Mouse (Mus musculus) midbrain, embryonic 15.5 days (tissue): ENCODE results near the gene Cdk18. TPM values are rescaled to one million over a fixed set of nuclear protein-coding genes. Genes with fewer than 3 reads are reported as not detected.
"Not testable (repeated sequence)": the region's sequence is repeated elsewhere in the genome, so short reads cannot be mapped to it uniquely, and the experiment has no call there.

ENCODE experiments used
- ATAC-seq: fragments of 200-750 bp; cut with Nextera tagmentation; replicated peaks from 2 replicates; pipeline ENCODE4 v1.8.0; 2017; ENCODE audit warnings: moderate TSS enrichment
- H3K27ac ChIP-seq: fragments of 300-500 bp; sonication (generic); 2 replicates; pipeline ENCODE4 v1.5.1; 2015; ENCODE audit warnings: mild to moderate bottlenecking, inconsistent platforms
- H3K27me3 ChIP-seq: fragments of 300-500 bp; sonication (generic); replicated peaks from 2 replicates; pipeline ENCODE4 v1.6.1; 2015; ENCODE audit warnings: inconsistent platforms
- H3K36me3 ChIP-seq: fragments of 300-500 bp; sonication (generic); replicated peaks from 2 replicates; pipeline ENCODE4 v1.6.1; 2015; ENCODE audit warnings: inconsistent platforms
- H3K4me1 ChIP-seq: fragments of 300-500 bp; sonication (generic); 2 replicates; pipeline ENCODE4 v1.6.1; 2015; ENCODE audit warnings: inconsistent platforms
- H3K4me2 ChIP-seq: fragments of 300-500 bp; sonication (generic); 2 replicates; pipeline ENCODE4 v1.6.1; 2015; ENCODE audit warnings: inconsistent platforms, mild to moderate bottlenecking, moderate library complexity
- H3K4me3 ChIP-seq: fragments of 300-500 bp; sonication (generic); 2 replicates; pipeline ENCODE4 v1.5.1; 2015; ENCODE audit warnings: mild to moderate bottlenecking, inconsistent platforms
- H3K9ac ChIP-seq: fragments of 300-500 bp; sonication (generic); 2 replicates; pipeline ENCODE4 v1.6.1; 2015; ENCODE audit warnings: mild to moderate bottlenecking, inconsistent platforms
- H3K9me3 ChIP-seq: fragments of 300-500 bp; sonication (generic); 2 replicates; pipeline ENCODE4 v1.6.1; 2016; ENCODE audit warnings: inconsistent platforms
- WGBS: fragments of 180-500 bp; shearing (Covaris S2); methylation state at CpG from one replicate; pipeline ENCODE4 v1.1.7; 2015; ENCODE audit warnings: mixed read lengths; 5-methylcytosine and 5-hydroxymethylcytosine counted together
- polyA plus RNA-seq: library from polyadenylated mRNA; unstranded; fragments of >200 nt; fragmentation: Nextera tagmentation; extraction: Ambion mirVana; gene quantifications from 2 replicates; pipeline ENCODE4 v1.2.1, GENCODE M21; 2015

Gene Cdk18
- 1.1 and 1.5 TPM in 2 replicates for polyA plus RNA-seq

DNA sequence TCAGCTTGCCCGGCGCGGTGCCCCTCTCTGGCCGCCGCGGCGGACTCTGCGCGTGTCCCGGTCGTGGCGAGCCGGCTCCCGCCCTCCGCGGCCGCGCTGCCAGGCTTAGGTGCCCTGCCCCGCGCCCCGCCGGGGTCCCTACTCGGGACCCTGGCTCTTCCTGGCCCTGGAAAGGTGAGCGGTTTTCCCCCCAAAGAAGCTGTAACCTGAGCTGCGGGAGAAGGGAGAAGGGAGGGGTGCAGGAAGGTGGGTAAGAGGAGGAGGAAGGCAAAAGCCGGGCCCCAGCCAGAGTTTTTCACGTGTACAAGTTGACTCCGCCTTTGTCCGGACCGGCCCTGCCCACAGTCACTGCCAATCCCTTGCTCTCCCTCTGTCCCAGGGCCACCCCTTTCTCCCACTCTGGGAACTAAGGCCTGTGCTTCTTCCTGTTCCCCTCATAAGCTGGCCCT lies at the start of gene Cdk18:
TSS of gene Cdk18 (minus strand) at position 269 of the 449 bp plus-strand sequence.
- under 1% methylated on average over 30 of the region's 30 CpGs for WGBS

DNA sequence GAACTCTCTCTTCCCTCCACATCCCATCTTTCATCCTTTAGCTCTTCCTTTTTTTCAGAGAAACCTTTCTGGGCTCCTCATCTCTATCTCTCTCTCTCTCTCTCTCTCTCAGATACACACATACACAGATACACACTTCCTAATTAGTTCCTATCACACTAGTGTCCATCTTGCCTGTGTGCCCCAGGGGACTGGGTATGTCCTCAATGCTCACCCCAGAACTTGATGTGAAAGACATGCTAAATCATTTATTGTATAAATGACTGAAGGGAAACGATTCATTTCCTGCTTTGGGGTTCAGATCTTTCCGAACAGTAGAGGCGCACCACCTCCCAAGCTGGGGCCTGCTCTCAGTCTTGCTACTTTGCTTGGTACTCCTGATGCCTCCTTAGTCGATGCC lies 49.7 kb upstream of the Cdk18 start:
- Histone ChIP-seq H3K4me1 (peaks cover 36% of the 10 kb centered on the region), H3K9me3 (no peaks in the 10 kb centered on the region), H3K36me3 (no peaks in the 10 kb centered on the region), H3K9ac (no peak overlapping the region; the same call in 1 of the 2 replicates), H3K27me3 (no peaks in the 10 kb centered on the region), H3K27ac (peak overlapping the region; percentile 99), H3K4me3 (no peak overlapping the region), H3K4me2 (peak overlapping the region; percentile 81)
- no peak for ATAC-seq
- 34% methylated on average over 4 of the region's 4 CpGs for WGBS

More for the DNA sequence above, at the start of gene Cdk18:
- Histone ChIP-seq H3K27ac (no peak within 1 kb of the TSS), H3K9me3 (no peaks in the 10 kb centered on the region), H3K4me1 (peaks cover 29% of the 10 kb centered on the region), H3K4me2 (peak within 1 kb of the TSS; percentile 93), H3K4me3 (peak within 1 kb of the TSS; percentile 46), H3K36me3 (no peaks in the 10 kb centered on the region), H3K27me3 (0 out of 2 replicates have a peak, but pooled peaks cover 6% of the 10 kb centered on the region), H3K9ac (peak within 1 kb of the TSS; percentile 59)
- 0 out of 2 replicates have a peak, but pooled peaks have one; percentile 13 for ATAC-seq

DNA sequence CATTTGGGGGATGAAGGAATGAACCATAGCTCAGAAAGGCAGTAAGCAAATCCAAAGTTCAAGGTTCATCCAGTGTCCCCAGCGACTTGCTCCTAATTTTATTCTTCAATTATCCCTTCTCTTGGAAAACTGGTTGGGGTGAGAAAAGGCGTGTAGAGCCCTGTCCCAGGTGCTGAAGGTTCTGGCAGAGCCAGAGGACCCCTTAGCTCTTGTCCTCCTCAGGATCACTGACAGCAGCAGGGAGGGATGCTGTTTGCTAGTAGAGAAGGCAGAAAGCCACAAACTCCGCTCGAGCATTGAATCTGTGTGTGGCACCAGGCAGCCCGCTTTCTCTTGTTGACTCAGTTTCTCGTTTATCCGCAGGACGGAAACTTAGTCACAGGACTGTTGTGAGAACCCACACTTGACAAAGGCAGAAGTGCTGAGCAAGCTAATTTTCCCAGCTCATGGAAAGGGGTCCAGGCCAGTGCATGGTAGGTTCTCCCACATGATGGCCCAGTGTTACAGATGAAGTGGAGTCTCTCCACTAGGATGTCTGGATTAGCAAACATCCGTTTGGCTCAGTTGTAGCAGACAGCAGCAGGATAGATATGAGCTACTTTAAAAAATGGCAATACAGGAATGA lies 49.1 kb upstream of the Cdk18 start:
- H3K9me3 ChIP-seq, result no peaks in the 10 kb centered on the region
- no peak overlapping the region for H3K27ac ChIP-seq
- no peak overlapping the region for H3K4me2 ChIP-seq
- 55% methylated on average over 9 of the region's 9 CpGs for WGBS
- H3K9ac ChIP-seq, result no peak overlapping the region
- ATAC-seq, result no peak
- no peaks in the 10 kb centered on the region for H3K27me3 ChIP-seq
- H3K4me3 ChIP-seq, result no peak overlapping the region
- peaks cover 29% of the 10 kb centered on the region for H3K4me1 ChIP-seq
- no peaks in the 10 kb centered on the region for H3K36me3 ChIP-seq

DNA sequence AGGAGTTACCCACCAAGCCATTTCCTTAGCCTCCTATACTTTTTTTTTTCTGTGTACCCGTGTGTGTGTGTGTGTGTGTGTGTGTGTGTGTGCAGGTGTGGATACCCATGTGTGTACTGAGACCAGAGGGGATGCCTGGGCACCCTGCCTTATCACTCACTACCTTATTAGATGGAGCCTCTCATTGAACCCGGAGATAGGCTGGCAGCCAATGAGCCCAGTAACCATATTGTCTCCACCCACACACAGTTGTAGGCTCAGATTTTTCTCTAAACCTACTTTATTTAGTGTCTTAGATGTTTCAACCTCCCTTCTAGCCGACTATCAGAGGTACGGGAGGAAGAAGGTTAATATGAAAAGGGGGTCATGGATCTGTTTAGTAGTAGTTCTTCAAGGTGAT lies 46.8 kb upstream of the Cdk18 start:
- peaks cover 13% of the 10 kb centered on the region for H3K4me1 ChIP-seq
- no peak overlapping the region for H3K4me2 ChIP-seq
- no peaks in the 10 kb centered on the region for H3K36me3 ChIP-seq
- WGBS, result 83% methylated on average over 4 of the region's 4 CpGs
- H3K27me3 ChIP-seq, result no peaks in the 10 kb centered on the region
- H3K9me3 ChIP-seq, result no peaks in the 10 kb centered on the region
- no peak for ATAC-seq
- H3K27ac ChIP-seq, result no peak overlapping the region
- no peak overlapping the region for H3K9ac ChIP-seq
- no peak overlapping the region for H3K4me3 ChIP-seq

DNA sequence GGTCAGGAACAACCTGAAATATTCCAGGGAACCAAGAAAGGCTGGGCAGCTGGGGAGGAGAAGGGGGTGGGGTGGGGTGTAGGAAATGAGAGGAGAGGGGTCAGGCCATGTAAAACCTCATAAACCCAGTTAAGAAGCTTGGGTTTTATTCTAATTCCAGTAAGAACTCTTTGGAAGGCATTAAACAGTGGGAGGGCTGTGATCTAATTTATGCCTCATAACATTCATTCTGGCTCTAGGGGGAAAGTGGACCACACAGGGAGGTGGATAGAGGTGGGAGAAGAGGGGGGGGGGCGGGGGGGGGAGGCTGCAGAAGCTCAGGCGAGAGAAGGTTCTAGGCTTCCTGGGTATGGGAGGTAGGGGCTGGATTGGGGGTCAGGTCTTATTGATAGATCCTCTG lies 32.1 kb upstream of the Cdk18 start:
- WGBS, result 0% methylated on average over 1 of the region's 2 CpGs
- Histone ChIP-seq H3K27ac (no peak overlapping the region), H3K27me3 (no peaks in the 10 kb centered on the region), H3K4me2 (no peak overlapping the region), H3K9me3 (no peaks in the 10 kb centered on the region), H3K4me3 (no peak overlapping the region), H3K4me1 (peaks cover 25% of the 10 kb centered on the region), H3K36me3 (no peaks in the 10 kb centered on the region), H3K9ac (no peak overlapping the region)
- ATAC-seq, result no peak

DNA sequence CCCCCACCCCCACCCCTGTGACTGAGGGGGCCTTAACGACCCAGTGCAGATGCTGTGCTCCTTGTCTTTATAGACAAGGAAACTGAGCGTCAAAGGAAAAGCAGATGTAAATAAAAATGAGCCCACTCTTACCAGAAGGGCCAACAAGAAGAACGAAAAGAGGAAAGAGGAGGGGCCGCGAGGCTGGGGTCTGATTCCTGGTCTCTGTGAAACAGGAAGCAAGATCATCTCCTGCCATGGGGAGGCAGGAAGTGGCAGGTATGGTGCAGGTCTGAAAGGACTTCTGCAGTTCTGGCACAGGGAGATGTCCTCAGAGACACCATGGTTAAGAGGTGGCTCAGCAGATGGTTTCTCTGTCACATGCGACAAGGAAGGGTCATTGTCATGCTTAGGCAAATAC lies 31.2 kb upstream of the Cdk18 start:
- Histone ChIP-seq H3K4me1 (peaks cover 25% of the 10 kb centered on the region), H3K4me2 (no peak overlapping the region), H3K27me3 (no peaks in the 10 kb centered on the region), H3K36me3 (no peaks in the 10 kb centered on the region), H3K27ac (no peak overlapping the region), H3K4me3 (no peak overlapping the region), H3K9me3 (no peaks in the 10 kb centered on the region; the same call in 1 of the 2 replicates), H3K9ac (no peak overlapping the region)
- no peak for ATAC-seq
- 59% methylated on average over 6 of the region's 6 CpGs for WGBS

DNA sequence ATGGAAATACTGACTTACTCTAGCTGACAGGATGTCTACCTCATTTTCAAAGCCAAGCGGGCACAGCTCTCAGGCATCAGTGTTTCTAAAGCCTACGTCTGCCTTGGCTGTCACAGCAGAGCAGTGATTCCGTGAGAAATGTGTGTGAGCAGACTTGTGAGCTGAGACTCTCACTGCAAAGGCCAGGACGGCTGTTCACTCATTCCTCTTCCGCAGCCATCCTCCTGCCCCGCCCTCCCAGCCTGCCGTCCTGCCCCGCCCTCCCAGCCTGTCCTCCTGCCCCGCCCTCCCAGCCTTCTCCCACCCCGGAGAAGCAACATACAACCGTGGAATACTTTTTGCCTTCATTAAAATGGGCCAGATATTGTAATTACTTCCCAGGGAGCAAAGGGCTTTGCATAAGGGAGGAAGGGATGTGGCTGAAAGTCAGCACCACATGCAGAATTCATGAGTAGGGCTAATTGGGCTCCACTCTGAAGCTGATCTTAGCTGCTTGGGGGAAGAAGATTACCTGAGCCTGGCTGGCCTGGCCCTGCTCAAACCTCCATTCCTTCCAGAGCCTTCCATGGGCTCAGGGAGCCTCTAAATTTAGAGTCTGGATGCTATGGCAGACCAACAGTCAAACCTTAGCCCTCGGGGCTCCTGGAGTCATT lies 28.8 kb upstream of the Cdk18 start:
- Histone ChIP-seq H3K4me3 (peak overlapping the region; percentile 18), H3K4me1 (peaks cover 37% of the 10 kb centered on the region), H3K9me3 (no peaks in the 10 kb centered on the region; the same call in 1 of the 2 replicates), H3K4me2 (peak overlapping the region; percentile 43), H3K36me3 (no peaks in the 10 kb centered on the region), H3K27ac (peak overlapping the region; percentile 79), H3K9ac (0 out of 2 replicates have a peak overlapping the region, but pooled peaks have one; percentile 38), H3K27me3 (no peaks in the 10 kb centered on the region)
- WGBS, result 10% methylated on average over 12 of the region's 12 CpGs
- ATAC-seq, result peak; percentile 71

DNA sequence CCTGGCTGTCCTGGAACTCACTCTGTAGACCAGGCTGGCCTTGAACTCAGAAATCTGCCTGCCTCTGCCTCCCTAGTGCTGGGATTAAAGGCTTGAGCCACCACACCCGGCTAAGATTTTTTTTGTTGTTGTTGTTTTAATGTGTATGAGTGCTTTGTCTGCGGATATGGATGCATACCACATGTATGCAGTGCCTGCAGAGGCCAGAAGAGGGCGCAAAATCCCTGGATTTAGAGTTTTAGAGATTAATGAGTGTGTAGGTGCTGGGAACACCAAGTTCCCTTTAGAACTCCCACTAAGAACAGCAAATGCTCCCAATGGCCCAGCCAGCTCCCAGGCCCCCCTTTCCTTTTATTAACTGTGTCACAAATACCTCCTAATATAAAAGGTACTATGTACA lies 26.4 kb upstream of the Cdk18 start:
- no peak for ATAC-seq
- Histone ChIP-seq H3K4me1 (peaks cover 30% of the 10 kb centered on the region), H3K4me3 (no peak overlapping the region), H3K27me3 (no peaks in the 10 kb centered on the region), H3K9ac (no peak overlapping the region), H3K4me2 (no peak overlapping the region), H3K36me3 (no peaks in the 10 kb centered on the region), H3K27ac (no peak overlapping the region), H3K9me3 (no peaks in the 10 kb centered on the region; the same call in 1 of the 2 replicates)
- WGBS, result 57% methylated on average over 3 of the region's 3 CpGs

DNA sequence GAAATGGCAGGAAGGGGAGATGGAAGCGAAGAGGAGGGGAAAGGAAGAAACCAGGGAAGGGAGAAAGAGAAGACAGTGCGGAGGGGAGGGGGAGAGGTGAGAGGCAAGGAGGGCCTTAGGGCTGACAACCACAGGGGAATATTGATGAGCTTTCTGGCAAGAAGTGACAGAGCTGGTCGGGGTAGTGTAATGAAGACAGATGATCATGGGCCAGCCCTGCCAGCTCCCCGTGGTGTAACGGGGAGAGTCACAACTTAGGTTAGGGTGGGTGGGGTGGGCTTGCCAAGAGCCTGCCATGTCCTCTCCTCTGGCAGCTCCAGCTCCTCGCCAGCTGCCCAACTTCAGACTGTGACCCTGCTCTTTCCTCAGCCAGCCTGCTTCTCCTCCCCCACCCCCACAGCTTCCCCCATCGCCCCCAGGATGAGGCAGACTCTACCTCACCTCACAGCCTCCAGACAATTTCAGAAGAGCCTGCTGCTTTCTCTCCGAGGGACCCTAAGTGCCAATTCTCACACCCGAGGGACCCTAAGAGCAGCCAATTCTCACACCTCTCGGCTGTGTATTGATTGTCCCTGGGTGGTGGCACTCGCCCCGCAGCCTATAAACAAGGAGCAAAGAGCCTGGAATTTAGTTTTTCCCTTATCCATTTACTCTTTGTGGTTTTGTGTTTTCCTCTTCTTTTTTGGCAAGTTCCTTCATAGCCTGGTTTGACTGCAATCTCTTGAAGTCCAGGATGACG lies 25.5 kb upstream of the Cdk18 start:
- Histone ChIP-seq H3K27me3 (no peaks in the 10 kb centered on the region), H3K4me2 (no peak overlapping the region), H3K9me3 (no peaks in the 10 kb centered on the region; the same call in 1 of the 2 replicates), H3K4me1 (peaks cover 38% of the 10 kb centered on the region), H3K4me3 (no peak overlapping the region), H3K36me3 (no peaks in the 10 kb centered on the region), H3K9ac (no peak overlapping the region), H3K27ac (no peak overlapping the region)
- WGBS, result 39% methylated on average over 13 of the region's 13 CpGs
- peak; percentile 37; the same call in 1 of the 2 replicates for ATAC-seq

DNA sequence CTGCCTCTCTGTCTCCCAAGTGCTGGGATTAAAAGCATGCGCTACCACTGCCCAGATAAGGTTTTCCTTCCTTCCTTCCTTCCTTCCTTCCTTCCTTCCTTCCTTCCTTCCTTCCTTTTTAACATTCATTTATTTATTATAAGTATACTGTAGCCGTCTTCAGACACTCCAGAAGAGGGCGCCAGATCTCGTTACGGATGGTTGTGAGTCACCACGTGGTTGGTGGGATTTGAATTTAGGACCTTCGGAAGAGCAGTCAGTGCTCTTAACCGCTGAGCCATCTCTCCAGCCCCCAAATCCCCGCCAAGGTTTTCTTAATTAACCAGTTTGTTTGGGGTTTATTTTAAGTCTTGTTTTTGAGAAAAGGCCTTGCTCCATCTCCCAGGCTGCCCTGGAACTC lies 23.1 kb upstream of the Cdk18 start:
- H3K36me3 ChIP-seq, H3K27me3 ChIP-seq, H3K4me3 ChIP-seq, ATAC-seq, H3K27ac ChIP-seq, H3K9ac ChIP-seq, H3K4me2 ChIP-seq, H3K9me3 ChIP-seq: not testable (repeated sequence)
- WGBS, result 53% methylated on average over 9 of the region's 9 CpGs
- peaks cover 43% of the 10 kb centered on the region for H3K4me1 ChIP-seq

DNA sequence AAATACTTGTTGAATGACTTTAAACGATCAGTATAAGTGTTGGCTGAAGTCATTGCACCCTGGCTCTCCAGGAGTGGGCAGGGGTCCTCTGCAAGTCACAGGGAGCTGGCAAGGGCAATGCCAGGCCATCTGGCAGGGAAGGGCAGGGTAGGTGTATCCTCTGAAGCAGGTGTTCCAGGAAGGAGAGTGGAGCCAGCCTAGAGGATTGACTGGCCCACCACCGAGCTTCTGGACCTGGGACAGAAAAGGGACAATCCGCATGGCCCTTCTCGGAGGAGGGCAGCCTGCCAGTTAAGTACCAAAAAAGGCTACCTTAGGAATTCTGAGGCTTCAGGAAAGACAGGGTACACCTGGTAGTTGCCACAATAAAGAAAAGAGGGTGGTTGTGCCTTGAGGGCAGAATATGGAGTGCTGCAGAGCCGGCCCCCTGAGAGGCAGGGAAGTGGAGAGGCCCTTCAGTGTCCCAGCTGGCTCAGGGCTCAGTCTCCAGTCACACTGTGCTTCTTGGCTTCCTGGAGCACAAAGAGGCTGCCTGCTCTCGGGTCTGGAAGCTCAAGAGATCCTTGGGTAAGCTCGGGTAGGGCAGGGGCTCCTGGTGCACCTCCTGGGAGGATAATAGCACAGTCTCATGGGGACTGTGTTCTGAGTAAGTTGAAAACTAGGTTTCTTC lies 21.9 kb upstream of the Cdk18 start:
- no peaks in the 10 kb centered on the region; the same call in 1 of the 2 replicates for H3K9me3 ChIP-seq
- peaks cover 44% of the 10 kb centered on the region for H3K4me1 ChIP-seq
- no peaks in the 10 kb centered on the region for H3K36me3 ChIP-seq
- H3K4me2 ChIP-seq, result no peak overlapping the region
- ATAC-seq, result no peak
- no peak overlapping the region for H3K4me3 ChIP-seq
- no peak overlapping the region for H3K9ac ChIP-seq
- no peaks in the 10 kb centered on the region for H3K27me3 ChIP-seq
- H3K27ac ChIP-seq, result no peak overlapping the region
- 56% methylated on average over 7 of the region's 7 CpGs for WGBS

DNA sequence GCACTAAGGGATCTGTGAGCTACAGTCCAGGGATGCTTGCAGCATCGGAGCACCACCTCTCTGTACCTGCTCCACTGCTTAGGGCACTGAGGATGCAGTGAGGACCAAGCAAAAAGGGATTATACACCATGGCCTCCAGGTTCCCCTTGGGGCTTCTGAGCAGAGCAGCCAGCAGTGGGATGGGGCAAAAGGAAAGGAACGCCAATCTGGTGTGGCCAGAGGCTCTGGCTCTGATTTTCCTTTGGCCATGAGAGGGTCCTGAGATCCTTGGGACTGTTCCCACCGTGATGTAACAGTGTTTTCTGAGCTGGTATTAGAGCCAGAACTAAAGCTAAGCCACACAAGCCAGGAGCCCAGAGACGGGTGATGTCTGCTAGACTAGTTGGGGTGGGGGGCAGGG lies 20.2 kb upstream of the Cdk18 start:
- 49% methylated on average over 4 of the region's 4 CpGs for WGBS
- no peak overlapping the region for H3K4me2 ChIP-seq
- no peaks in the 10 kb centered on the region for H3K27me3 ChIP-seq
- ATAC-seq, result no peak
- no peak overlapping the region for H3K4me3 ChIP-seq
- H3K9ac ChIP-seq, result no peak overlapping the region
- H3K36me3 ChIP-seq, result no peaks in the 10 kb centered on the region
- H3K27ac ChIP-seq, result no peak overlapping the region
- peaks cover 38% of the 10 kb centered on the region for H3K4me1 ChIP-seq
- H3K9me3 ChIP-seq, result no peaks in the 10 kb centered on the region
